Mouse (Mus musculus): ENCODE measurements at regions not wholly inside any gene's neighbourhood (a gene's known extent, or its start where the extent isn't known, plus 50 kb on each side); places are given as distances from the start of the nearest gene placed in this dataset.

- Histone ChIP-seq H3K9ac (no peak overlapping the region), H3K4me3 (ENCODE audit: low read depth, low read length) (no peak overlapping the region), H3K4me1 (ENCODE audit: insufficient read depth) (peaks cover 14% of the 10 kb centered on the region), H3K9me3 (ENCODE audit: low read length) (no peaks in the 10 kb centered on the region), H3K36me3 (ENCODE audit: insufficient read depth) (no peaks in the 10 kb centered on the region), H3K27ac (ENCODE audit: low read depth, low read length) (no peak overlapping the region), H3K4me2 (ENCODE audit: low read depth) (no peak overlapping the region), H3K27me3 (ENCODE audit: insufficient read depth, low read length) (no peaks in the 10 kb centered on the region)
- DNase-seq (peak; percentile 33), ATAC-seq (peak; percentile 14; the same call in 1 of the 2 replicates)
- TF ChIP-seq CTCF (IDR thresholded peaks at IDR 0.05; ENCODE audit: low read depth): no peak
- WGBS: 14% methylated on average over 11 of the region's 11 CpGs
Measured at GRCm38 (mm10) chr11:6900769-6901481, 63.5 kb upstream of the Gm11983 start.

GRCm38 (mm10) chr11:6900357-6900756, 62.9 kb upstream of the Gm11983 start:
- ATAC-seq (no peak), DNase-seq (peak; percentile 38)
- Histone ChIP-seq H3K4me1 (ENCODE audit: insufficient read depth) (peaks cover 14% of the 10 kb centered on the region), H3K9ac (no peak overlapping the region), H3K27ac (ENCODE audit: low read depth, low read length) (peak overlapping the region; percentile 40; the same call in 1 of the 2 replicates), H3K27me3 (ENCODE audit: insufficient read depth, low read length) (no peaks in the 10 kb centered on the region), H3K36me3 (ENCODE audit: insufficient read depth) (no peaks in the 10 kb centered on the region), H3K9me3 (ENCODE audit: low read length) (no peaks in the 10 kb centered on the region), H3K4me3 (ENCODE audit: low read depth, low read length) (no peak overlapping the region), H3K4me2 (ENCODE audit: low read depth) (peak overlapping the region; percentile 11; the same call in 1 of the 2 replicates)
- no peak for TF ChIP-seq CTCF (IDR thresholded peaks at IDR 0.05; ENCODE audit: low read depth)
- 9% methylated on average over 12 of the region's 12 CpGs for WGBS

GRCm38 (mm10) chr11:6899271-6900005, 62.0 kb upstream of the Gm11983 start:
- H3K4me1 ChIP-seq (ENCODE audit: insufficient read depth): peaks cover 14% of the 10 kb centered on the region
- 0 out of 2 replicates have a peak, but pooled peaks have one; percentile 19 for TF ChIP-seq CTCF (IDR thresholded peaks at IDR 0.05; ENCODE audit: low read depth)
- WGBS: 66% methylated on average over 13 of the region's 13 CpGs
- peak overlapping the region; percentile 40; the same call in 1 of the 2 replicates for H3K27ac ChIP-seq (ENCODE audit: low read depth, low read length)
- no peaks in the 10 kb centered on the region for H3K9me3 ChIP-seq (ENCODE audit: low read length)
- no peaks in the 10 kb centered on the region for H3K27me3 ChIP-seq (ENCODE audit: insufficient read depth, low read length)
- peak; percentile 90 for ATAC-seq
- DNase-seq: peak; percentile 75
- no peaks in the 10 kb centered on the region for H3K36me3 ChIP-seq (ENCODE audit: insufficient read depth)
- H3K9ac ChIP-seq: no peak overlapping the region
- no peak overlapping the region for H3K4me2 ChIP-seq (ENCODE audit: low read depth)
- H3K4me3 ChIP-seq (ENCODE audit: low read depth, low read length): no peak overlapping the region

GRCm38 (mm10) chr11:6898357-6899097, 61.1 kb upstream of the Gm11983 start:
- 82% methylated on average over 5 of the region's 5 CpGs for WGBS
- Histone ChIP-seq H3K9ac (no peak overlapping the region), H3K36me3 (ENCODE audit: insufficient read depth) (no peaks in the 10 kb centered on the region), H3K9me3 (ENCODE audit: low read length) (no peaks in the 10 kb centered on the region), H3K4me2 (ENCODE audit: low read depth) (no peak overlapping the region), H3K27me3 (ENCODE audit: insufficient read depth, low read length) (no peaks in the 10 kb centered on the region), H3K4me3 (ENCODE audit: low read depth, low read length) (no peak overlapping the region), H3K4me1 (ENCODE audit: insufficient read depth) (peaks cover 14% of the 10 kb centered on the region), H3K27ac (ENCODE audit: low read depth, low read length) (no peak overlapping the region)
- no peak for ATAC-seq
- DNase-seq: no peak
- no peak for TF ChIP-seq CTCF (IDR thresholded peaks at IDR 0.05; ENCODE audit: low read depth)

GRCm38 (mm10) chr11:6895786-6896093, 58.3 kb upstream of the Gm11983 start:
- no peaks in the 10 kb centered on the region for H3K9me3 ChIP-seq (ENCODE audit: low read length)
- ATAC-seq (no peak), DNase-seq (peak; percentile 13)
- no peak for TF ChIP-seq CTCF (IDR thresholded peaks at IDR 0.05; ENCODE audit: low read depth)
- no peak overlapping the region for H3K4me3 ChIP-seq (ENCODE audit: low read depth, low read length)
- WGBS: 56% methylated on average over 8 of the region's 8 CpGs
- no peaks in the 10 kb centered on the region for H3K27me3 ChIP-seq (ENCODE audit: insufficient read depth, low read length)
- no peak overlapping the region for H3K27ac ChIP-seq (ENCODE audit: low read depth, low read length)
- H3K4me2 ChIP-seq (ENCODE audit: low read depth): no peak overlapping the region
- no peak overlapping the region for H3K9ac ChIP-seq
- H3K4me1 ChIP-seq (ENCODE audit: insufficient read depth): peaks cover 8% of the 10 kb centered on the region
- no peaks in the 10 kb centered on the region for H3K36me3 ChIP-seq (ENCODE audit: insufficient read depth)

GRCm38 (mm10) chr11:6894911-6895785, 57.7 kb upstream of the Gm11983 start:
- 34% methylated on average over 7 of the region's 7 CpGs for WGBS

More at GRCm38 (mm10) chr11:6894911-6895785, 57.7 kb upstream of the Gm11983 start:
- TF ChIP-seq CTCF (IDR thresholded peaks at IDR 0.05; ENCODE audit: low read depth): no peak
- no peak for ATAC-seq
- Histone ChIP-seq H3K4me3 (ENCODE audit: low read depth, low read length) (no peak overlapping the region), H3K4me1 (ENCODE audit: insufficient read depth) (peaks cover 6% of the 10 kb centered on the region), H3K9me3 (ENCODE audit: low read length) (no peaks in the 10 kb centered on the region), H3K27ac (ENCODE audit: low read depth, low read length) (no peak overlapping the region), H3K36me3 (ENCODE audit: insufficient read depth) (no peaks in the 10 kb centered on the region), H3K27me3 (ENCODE audit: insufficient read depth, low read length) (no peaks in the 10 kb centered on the region), H3K4me2 (ENCODE audit: low read depth) (no peak overlapping the region), H3K9ac (no peak overlapping the region)
- DNase-seq: no peak

Data from forebrain, postnatal 0 days (tissue).